Mouse (Mus musculus) bone marrow, adult 2 months (tissue): Measurements from ENCODE around the gene Xrcc4. TPM values are rescaled to one million over a fixed set of nuclear protein-coding genes. Genes with fewer than 3 reads are reported as not detected.

Source experiments
- H3K27ac ChIP-seq: fragments of 200-500 bp; 2 replicates; pipeline ENCODE4 v1.5.1; 2012; ENCODE audit warnings: low read depth, mild to moderate bottlenecking, control low read depth, inconsistent platforms, low read length; ENCODE audit not compliant: control insufficient read depth, poor library complexity, insufficient read depth
- H3K4me1 ChIP-seq: fragments of 200-500 bp; 2 replicates; pipeline ENCODE4 v1.6.1; 2011; ENCODE audit warnings: low read length; ENCODE audit not compliant: control insufficient read depth, insufficient read depth
- H3K4me3 ChIP-seq: fragments of 200-500 bp; replicated peaks from 2 replicates; pipeline ENCODE3; 2011; ENCODE audit warnings: mild to moderate bottlenecking, low read depth, low read length, control low read depth; ENCODE audit not compliant: control insufficient read depth
- CTCF ChIP-seq: fragments of 200-500 bp; IDR thresholded peaks from 2 replicates; pipeline ENCODE4 v1.5.1; 2011; ENCODE audit warnings: low read length, control low read depth; ENCODE audit not compliant: control insufficient read depth, insufficient read depth
- POLR2A ChIP-seq: fragments of 200-500 bp; IDR thresholded peaks from 2 replicates; pipeline ENCODE4 v1.6.1; 2011; ENCODE audit warnings: low read depth, mild to moderate bottlenecking, control low read depth, low read length, borderline replicate concordance; ENCODE audit not compliant: control insufficient read depth
- WGBS: fragments of 180-500 bp; shearing (Covaris S2); methylation state at CpG from one replicate; pipeline ENCODE4 v1.1.7; 2018; 5-methylcytosine and 5-hydroxymethylcytosine counted together
- polyA plus RNA-seq: library from polyadenylated mRNA; stranded (reverse); fragments of >200 nt; gene quantifications from 2 replicates; pipeline ENCODE4 v1.2.4, GENCODE M21; 2011; ENCODE audit warnings: low replicate concordance; ENCODE audit not compliant: missing spikeins, insufficient read depth, insufficient read length

Gene Xrcc4
- polyA plus RNA-seq, 1 experiment = 4.5 TPM

- H3K4me1 ChIP-seq = no peaks in the 10 kb centered on the region
- WGBS = 37% methylated on average over 8 of the region's 8 CpGs
- no peak for TF ChIP-seq CTCF
- TF ChIP-seq POLR2A = no peak
- no peak overlapping the region for H3K4me3 ChIP-seq
- H3K27ac ChIP-seq = no peak overlapping the region
Measured at GRCm38 (mm10) chr13:89743201-89743600, 346.2 kb downstream of the Xrcc4 start.

GRCm38 (mm10) chr13:89742686-89743200 lies 346.7 kb downstream of the Xrcc4 start:
- Histone ChIP-seq H3K27ac (no peak overlapping the region), H3K4me1 (no peaks in the 10 kb centered on the region), H3K4me3 (no peak overlapping the region)
- TF ChIP-seq CTCF = no peak
- TF ChIP-seq POLR2A = no peak
- WGBS = 10% methylated on average over 15 of the region's 15 CpGs

- TF ChIP-seq POLR2A = no peak
- TF ChIP-seq CTCF = no peak
- Histone ChIP-seq H3K4me1 (no peaks in the 10 kb centered on the region), H3K4me3 (peak within 1 kb of the TSS; percentile 18), H3K27ac (no peak within 1 kb of the TSS; the same call in 1 of the 2 replicates)
- WGBS = 1% methylated on average over 40 of the region's 40 CpGs
Measured at GRCm38 (mm10) chr13:89741766-89742685, 347.4 kb downstream of the Xrcc4 start, which contains the start of gene Vcan. Vcan (minus strand) TSS chr13:89742509.

- H3K4me3 ChIP-seq = peak overlapping the region; percentile 12
- no peak overlapping the region for H3K27ac ChIP-seq
- TF ChIP-seq POLR2A = no peak
- no peak for TF ChIP-seq CTCF
- WGBS = 5% methylated on average over 14 of the region's 14 CpGs
- H3K4me1 ChIP-seq = no peaks in the 10 kb centered on the region
Measured at GRCm38 (mm10) chr13:89741116-89741551, 348.3 kb downstream of the Xrcc4 start.

- H3K4me3 ChIP-seq = peak overlapping the region; percentile 90
- peak overlapping the region; percentile 78; the same call in 1 of the 2 replicates for H3K27ac ChIP-seq
- under 1% methylated on average over 33 of the region's 33 CpGs for WGBS
- no peaks in the 10 kb centered on the region for H3K4me1 ChIP-seq
- TF ChIP-seq POLR2A = no peak
Measured at GRCm38 (mm10) chr13:89740243-89741115, 348.9 kb downstream of the Xrcc4 start.

GRCm38 (mm10) chr13:89739696-89740242 lies 349.6 kb downstream of the Xrcc4 start:
- Histone ChIP-seq H3K4me3 (peak overlapping the region; percentile 90), H3K27ac (peak overlapping the region; percentile 78), H3K4me1 (no peaks in the 10 kb centered on the region)
- WGBS = under 1% methylated on average over 24 of the region's 24 CpGs
- TF ChIP-seq POLR2A (no peak), CTCF (no peak)

- Histone ChIP-seq H3K27ac (peak overlapping the region; percentile 78), H3K4me3 (peak overlapping the region; percentile 90), H3K4me1 (no peaks in the 10 kb centered on the region)
- WGBS = 3% methylated on average over 31 of the region's 31 CpGs
- TF ChIP-seq CTCF = no peak
- TF ChIP-seq POLR2A = peak; percentile 32; the same call in 1 of the 2 replicates
Measured at GRCm38 (mm10) chr13:89738776-89739695, 350.4 kb downstream of the Xrcc4 start.
